Mouse (Mus musculus) forebrain, embryonic 10.5 days (tissue): Measurements from ENCODE around the gene Ly86. TPM values are rescaled to one million over a fixed set of nuclear protein-coding genes. Genes with fewer than 3 reads are reported as not detected.

Source experiments
- DNase-seq: peaks from one replicate; pipeline ENCODE4 v3.0.0-alpha.2; 2017; ENCODE audit warnings: low spot score; ENCODE audit errors: extremely low spot score
- H3K27ac ChIP-seq: fragments of 300-500 bp; sonication (generic); 2 replicates; pipeline ENCODE4 v1.5.1; 2016; ENCODE audit warnings: mild to moderate bottlenecking
- H3K27me3 ChIP-seq: fragments of 300-500 bp; sonication (generic); 2 replicates; pipeline ENCODE4 v1.6.1; 2016; ENCODE audit warnings: mild to moderate bottlenecking; ENCODE audit not compliant: poor library complexity, severe bottlenecking
- H3K36me3 ChIP-seq: fragments of 300-500 bp; sonication (generic); replicated peaks from 2 replicates; pipeline ENCODE4 v1.6.1; 2016; ENCODE audit warnings: mild to moderate bottlenecking, moderate library complexity
- H3K4me1 ChIP-seq: fragments of 300-500 bp; sonication (generic); 2 replicates; pipeline ENCODE4 v1.6.1; 2016
- H3K4me3 ChIP-seq: fragments of 300-500 bp; sonication (generic); 2 replicates; pipeline ENCODE4 v1.5.1; 2016; ENCODE audit warnings: mild to moderate bottlenecking, moderate library complexity
- H3K9me3 ChIP-seq: fragments of 300-500 bp; sonication (generic); 2 replicates; pipeline ENCODE4 v1.6.1; 2016; ENCODE audit warnings: mild to moderate bottlenecking, moderate library complexity
- WGBS: fragments of 180-500 bp; shearing (Covaris S2); methylation state at CpG from one replicate; pipeline ENCODE4 v1.1.7; 2016; 5-methylcytosine and 5-hydroxymethylcytosine counted together
- polyA plus RNA-seq: library from polyadenylated mRNA; unstranded; fragments of >200 nt; fragmentation: Nextera tagmentation; extraction: Ambion mirVana; gene quantifications from 2 replicates; pipeline ENCODE4 v1.2.1, GENCODE M21; 2016

Ly86 gene
- polyA plus RNA-seq, 1 experiment from 2014 or later, result 4.2 TPM

DNA sequence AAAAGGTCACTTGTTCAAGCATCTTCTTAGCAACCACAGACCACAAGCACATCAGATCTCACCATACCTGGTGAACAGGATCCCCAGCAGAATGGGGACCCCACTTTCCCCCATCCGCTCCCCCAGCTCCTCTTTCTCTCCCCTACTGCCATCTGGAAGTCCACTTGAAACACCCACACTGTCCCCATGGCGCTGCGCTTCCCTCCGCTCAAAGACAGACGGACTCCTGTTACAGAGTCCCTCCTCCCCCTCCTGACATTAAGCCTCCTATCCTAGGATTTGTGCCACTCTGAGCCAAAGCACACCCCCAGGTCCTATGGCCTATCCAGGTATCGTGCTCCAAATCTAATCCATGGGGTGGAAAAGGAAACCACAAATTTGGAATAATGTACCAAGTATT lies 79.9 kb downstream of the Ly86 start:
- H3K36me3 ChIP-seq, result no peaks in the 10 kb centered on the region
- H3K27ac ChIP-seq, result no peak overlapping the region
- H3K27me3 ChIP-seq, result no peaks in the 10 kb centered on the region
- DNase-seq, result no peak
- H3K4me1 ChIP-seq, result no peaks in the 10 kb centered on the region
- WGBS, result 90% methylated on average over 6 of the region's 6 CpGs
- H3K4me3 ChIP-seq, result no peak overlapping the region
- H3K9me3 ChIP-seq, result no peaks in the 10 kb centered on the region

DNA sequence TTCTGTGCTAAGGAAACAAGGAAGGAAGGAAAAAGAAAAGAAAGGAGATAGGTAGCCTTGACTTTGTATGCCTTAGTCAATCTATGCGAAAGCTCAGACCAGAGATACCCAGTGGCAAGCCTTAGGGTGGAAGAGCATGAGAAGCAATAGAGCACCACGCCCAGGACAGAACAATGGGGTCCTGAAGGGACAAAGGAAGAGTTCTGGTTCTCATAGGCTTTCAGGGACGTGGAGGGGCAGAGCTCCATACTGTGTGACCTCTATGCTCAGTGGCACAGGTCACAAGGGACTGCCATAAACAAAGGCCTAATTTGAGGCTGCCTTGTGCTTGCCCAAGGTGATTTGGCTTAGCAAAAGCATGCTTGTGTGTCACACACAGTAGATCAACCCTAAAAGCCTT lies 80.4 kb downstream of the Ly86 start:
- no peaks in the 10 kb centered on the region for H3K27me3 ChIP-seq
- H3K27ac ChIP-seq, result no peak overlapping the region
- H3K4me3 ChIP-seq, result no peak overlapping the region
- no peaks in the 10 kb centered on the region for H3K4me1 ChIP-seq
- no peaks in the 10 kb centered on the region for H3K9me3 ChIP-seq
- 69% methylated on average over 3 of the region's 3 CpGs for WGBS
- H3K36me3 ChIP-seq, result no peaks in the 10 kb centered on the region
- no peak for DNase-seq

DNA sequence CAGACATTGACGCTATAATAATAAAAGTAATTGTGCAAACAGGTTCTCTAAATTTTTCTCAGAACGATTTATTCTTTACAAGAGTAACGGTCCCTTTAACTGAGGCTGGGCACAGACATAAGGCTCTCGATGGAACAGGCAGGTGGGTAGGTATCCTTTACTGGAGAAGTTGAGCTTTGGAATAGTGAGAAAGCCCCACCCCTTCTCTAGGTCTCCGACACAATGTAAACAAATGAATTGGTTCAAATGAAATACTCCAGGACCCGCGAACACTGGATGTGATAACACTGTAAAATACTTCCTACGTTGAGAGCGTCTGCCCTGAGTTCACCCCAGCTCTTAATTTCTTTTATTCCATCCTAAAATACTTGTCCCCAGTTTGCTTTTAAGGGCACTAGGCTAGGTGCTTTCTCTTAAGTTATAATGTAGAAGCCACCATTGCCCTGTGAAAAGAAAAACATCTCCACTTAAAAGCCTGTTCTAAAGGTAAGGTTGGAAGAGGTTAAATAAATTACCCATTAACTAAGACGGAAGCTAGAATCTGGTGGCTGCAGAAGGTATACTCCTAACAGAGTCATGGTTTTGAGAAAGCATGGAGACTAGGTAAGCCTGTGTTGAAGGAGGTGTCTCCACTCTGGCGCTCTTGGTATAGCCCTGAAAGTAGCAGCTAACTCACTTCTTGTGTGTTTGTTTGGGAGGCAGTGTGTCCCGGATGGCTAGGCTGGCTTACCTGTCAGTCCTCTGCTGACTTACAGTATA lies 81.7 kb downstream of the Ly86 start:
- DNase-seq, result no peak
- Histone ChIP-seq H3K36me3 (no peaks in the 10 kb centered on the region), H3K4me1 (no peaks in the 10 kb centered on the region), H3K9me3 (no peaks in the 10 kb centered on the region), H3K4me3 (no peak overlapping the region), H3K27me3 (no peaks in the 10 kb centered on the region), H3K27ac (no peak overlapping the region)
- 93% methylated on average over 12 of the region's 12 CpGs for WGBS

DNA sequence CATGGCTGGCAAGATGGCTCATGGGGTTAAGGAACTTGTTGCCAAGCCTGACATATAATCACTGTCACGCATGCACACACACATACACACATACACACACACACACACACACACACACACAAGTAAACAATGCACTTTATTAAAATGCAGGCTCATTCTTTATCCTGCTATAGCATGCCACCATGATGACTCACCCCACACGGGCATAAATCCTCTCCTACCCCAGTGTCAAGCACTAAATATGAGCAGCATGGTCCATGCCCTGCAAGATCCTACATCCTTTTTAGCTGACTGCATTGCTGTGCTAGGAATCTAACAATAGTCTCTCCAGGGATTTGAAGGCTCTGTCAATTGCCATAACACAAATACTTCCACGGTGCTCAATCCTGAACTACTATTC lies 83.5 kb downstream of the Ly86 start:
- H3K36me3 ChIP-seq, result no peaks in the 10 kb centered on the region

DNA sequence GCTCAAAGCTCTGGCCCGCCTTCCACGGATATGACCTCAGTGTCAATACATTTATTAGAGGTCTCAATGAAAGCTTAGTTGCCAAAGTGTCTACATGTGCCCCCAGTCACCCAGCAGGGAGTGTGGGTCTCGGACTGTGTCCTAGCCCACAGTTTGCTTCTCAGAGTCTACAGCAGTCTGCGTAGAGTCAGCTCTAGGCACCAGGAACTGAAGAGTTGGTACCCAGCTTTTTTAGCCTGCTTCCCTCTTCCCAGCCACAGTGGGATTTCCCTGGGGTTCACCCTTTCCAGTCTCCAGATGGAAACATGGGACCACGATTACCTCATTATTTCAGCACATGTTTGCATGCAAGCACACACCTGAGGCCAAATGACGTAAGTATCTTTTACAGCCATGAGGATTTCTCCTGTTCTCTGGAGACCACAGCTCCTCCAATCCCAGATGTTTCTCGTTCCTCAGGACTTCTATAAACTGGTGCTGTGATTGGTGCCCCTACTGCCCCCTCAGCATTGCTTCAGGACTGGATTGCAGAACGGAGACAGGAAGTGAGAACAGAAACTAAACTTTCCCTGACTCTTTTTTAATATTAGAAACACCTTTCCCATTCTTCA lies 84.8 kb downstream of the Ly86 start:
- no peak overlapping the region for H3K27ac ChIP-seq
- H3K9me3 ChIP-seq, result no peaks in the 10 kb centered on the region
- peaks cover 23% of the 10 kb centered on the region for H3K27me3 ChIP-seq
- no peaks in the 10 kb centered on the region for H3K36me3 ChIP-seq
- peaks cover 4% of the 10 kb centered on the region for H3K4me1 ChIP-seq
- no peak overlapping the region for H3K4me3 ChIP-seq
- DNase-seq, result no peak
- WGBS, result 77% methylated on average over 8 of the region's 8 CpGs

More for the DNA sequence above, 83.5 kb downstream of the Ly86 start:
- H3K4me3 ChIP-seq, result no peak overlapping the region
- no peak overlapping the region for H3K27ac ChIP-seq
- no peaks in the 10 kb centered on the region for H3K9me3 ChIP-seq
- DNase-seq, result no peak
- WGBS, result 79% methylated on average over 3 of the region's 3 CpGs
- H3K27me3 ChIP-seq, result peaks cover 12% of the 10 kb centered on the region
- no peaks in the 10 kb centered on the region for H3K4me1 ChIP-seq

DNA sequence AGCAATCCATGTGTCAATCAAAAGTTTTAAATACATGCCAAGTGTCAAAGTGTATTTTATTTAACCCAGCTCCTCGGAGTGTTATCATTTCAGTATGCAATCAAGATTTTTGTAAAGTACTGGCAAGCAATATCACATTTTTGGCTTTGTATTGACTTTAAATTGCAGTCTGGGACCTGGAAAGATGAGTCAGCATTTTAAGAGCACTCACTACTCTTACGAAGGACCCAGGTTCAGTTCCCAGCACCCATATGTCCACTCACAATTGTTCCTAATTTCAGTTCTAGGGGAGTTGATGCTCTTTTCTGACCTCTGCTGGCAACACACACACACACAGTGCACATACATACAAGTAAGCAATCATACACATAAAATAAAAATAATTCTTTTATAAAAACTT lies 86.7 kb downstream of the Ly86 start:
- no peak overlapping the region for H3K4me3 ChIP-seq
- peaks cover 42% of the 10 kb centered on the region for H3K27me3 ChIP-seq
- 97% methylated on average over 2 of the region's 2 CpGs for WGBS
- H3K4me1 ChIP-seq, result peaks cover 13% of the 10 kb centered on the region
- H3K9me3 ChIP-seq, result no peaks in the 10 kb centered on the region
- no peak overlapping the region for H3K27ac ChIP-seq
- no peak for DNase-seq
- no peaks in the 10 kb centered on the region for H3K36me3 ChIP-seq

DNA sequence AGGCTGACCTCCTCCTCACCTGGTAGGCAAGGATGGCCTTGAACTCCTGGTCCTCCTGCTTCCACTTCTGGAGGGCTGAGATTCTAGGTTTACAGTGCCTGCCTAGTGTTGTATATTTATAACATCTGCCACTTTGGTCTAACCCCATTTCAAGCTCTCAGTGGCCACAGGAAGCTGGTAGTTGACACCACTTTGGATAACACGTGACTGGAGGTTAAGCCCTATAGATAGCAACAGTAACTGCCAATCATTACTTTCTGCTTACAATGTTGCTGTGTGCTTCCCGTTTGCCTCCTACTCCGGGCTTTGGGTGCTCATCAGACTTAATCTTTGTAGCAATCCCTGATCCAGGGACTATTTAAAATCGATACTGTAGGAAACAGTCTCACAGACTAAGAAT lies 87.6 kb downstream of the Ly86 start:
- no peak overlapping the region for H3K27ac ChIP-seq
- H3K4me3 ChIP-seq, result no peak overlapping the region
- WGBS, result 55% methylated on average over 4 of the region's 4 CpGs
- DNase-seq, result no peak
- H3K4me1 ChIP-seq, result peaks cover 16% of the 10 kb centered on the region
- peaks cover 51% of the 10 kb centered on the region for H3K27me3 ChIP-seq
- H3K36me3 ChIP-seq, result no peaks in the 10 kb centered on the region
- no peaks in the 10 kb centered on the region for H3K9me3 ChIP-seq

DNA sequence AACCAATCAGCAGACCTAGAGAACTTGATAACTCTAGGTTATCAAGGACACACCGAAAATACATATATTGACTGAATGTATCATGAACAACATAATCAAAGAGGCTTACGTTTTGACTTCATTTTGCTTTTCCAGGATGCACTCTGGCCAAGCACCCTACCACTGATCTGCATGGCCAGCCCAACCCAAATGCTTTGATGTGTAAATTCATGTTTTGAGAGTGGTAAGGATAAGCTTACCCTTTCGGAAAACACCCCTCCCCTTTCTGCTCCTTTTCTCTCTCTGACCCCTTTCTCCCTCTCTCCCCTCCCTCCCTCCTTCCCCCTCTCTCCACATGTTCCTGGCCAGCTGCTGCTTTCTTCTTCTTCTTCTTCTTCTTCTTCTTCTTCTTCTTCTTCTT lies 88.1 kb downstream of the Ly86 start:
- H3K27ac ChIP-seq, result no peak overlapping the region
- no peaks in the 10 kb centered on the region for H3K36me3 ChIP-seq
- peaks cover 16% of the 10 kb centered on the region for H3K4me1 ChIP-seq
- no peak overlapping the region for H3K4me3 ChIP-seq
- WGBS, result 31% methylated on average over 3 of the region's 3 CpGs
- DNase-seq, result no peak
- no peaks in the 10 kb centered on the region for H3K9me3 ChIP-seq
- peaks cover 56% of the 10 kb centered on the region for H3K27me3 ChIP-seq

DNA sequence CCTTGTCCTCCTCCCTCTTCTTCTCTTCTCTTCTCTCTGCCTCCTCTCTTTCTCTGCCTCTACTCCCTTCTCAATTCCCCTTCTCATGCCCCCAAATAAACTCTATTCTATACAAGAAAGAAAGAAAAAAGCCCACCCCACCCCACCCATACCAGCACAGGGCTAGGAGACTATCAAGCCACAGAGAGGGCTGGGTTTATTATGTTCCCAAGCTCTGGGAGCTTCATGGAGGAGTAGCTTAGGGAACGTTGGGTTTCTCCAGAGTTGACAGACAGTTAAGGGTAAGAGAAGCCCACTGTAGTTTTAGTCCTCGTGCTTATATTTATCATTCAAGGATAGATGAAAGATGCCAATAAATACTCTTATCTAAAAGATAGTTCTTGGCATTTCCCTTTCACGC lies 88.7 kb downstream of the Ly86 start:
- Histone ChIP-seq H3K36me3 (no peaks in the 10 kb centered on the region), H3K9me3 (no peaks in the 10 kb centered on the region), H3K4me1 (peaks cover 16% of the 10 kb centered on the region), H3K4me3 (peak overlapping the region; percentile 58), H3K27ac (no peak overlapping the region), H3K27me3 (peaks cover 62% of the 10 kb centered on the region)
- 18% methylated on average over 3 of the region's 3 CpGs for WGBS
- DNase-seq, result no peak

DNA sequence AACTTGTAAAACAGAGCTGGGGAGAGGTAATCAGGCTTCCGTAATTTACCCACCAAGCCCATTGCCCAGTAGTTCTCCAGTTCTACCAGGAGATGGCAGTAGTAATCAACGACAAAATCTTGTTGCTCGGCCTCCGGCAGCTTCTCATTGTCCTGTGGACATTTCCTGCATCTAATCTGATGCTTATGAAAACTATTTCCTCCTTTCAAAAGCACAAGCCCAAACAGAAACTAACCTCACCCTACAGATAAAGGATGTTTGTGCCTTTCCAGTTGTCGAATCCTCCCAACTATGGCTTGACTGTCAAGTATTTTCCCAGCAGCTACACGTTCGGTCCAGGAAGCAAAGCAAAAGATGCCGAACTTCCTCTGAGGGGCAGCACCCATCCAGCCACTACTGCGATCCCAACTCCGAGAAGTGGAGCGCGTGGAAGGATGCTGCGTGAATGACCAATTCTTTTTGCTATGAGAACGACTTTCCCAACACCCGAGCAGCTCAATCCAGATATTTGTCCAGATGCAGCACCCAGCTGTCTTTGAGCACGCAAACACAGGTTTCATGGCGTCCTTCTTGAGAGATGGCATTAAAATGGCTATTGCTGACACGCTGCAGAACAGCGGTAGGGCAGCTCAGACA lies 89.2 kb downstream of the Ly86 start:
- peaks cover 16% of the 10 kb centered on the region for H3K4me1 ChIP-seq
- H3K36me3 ChIP-seq, result no peaks in the 10 kb centered on the region
- peaks cover 67% of the 10 kb centered on the region for H3K27me3 ChIP-seq
- peak; percentile 66 for DNase-seq
- WGBS, result under 1% methylated on average over 19 of the region's 19 CpGs
- H3K4me3 ChIP-seq, result peak overlapping the region; percentile 58
- H3K9me3 ChIP-seq, result no peaks in the 10 kb centered on the region
- H3K27ac ChIP-seq, result peak overlapping the region; percentile 58; the same call in 1 of the 2 replicates

DNA sequence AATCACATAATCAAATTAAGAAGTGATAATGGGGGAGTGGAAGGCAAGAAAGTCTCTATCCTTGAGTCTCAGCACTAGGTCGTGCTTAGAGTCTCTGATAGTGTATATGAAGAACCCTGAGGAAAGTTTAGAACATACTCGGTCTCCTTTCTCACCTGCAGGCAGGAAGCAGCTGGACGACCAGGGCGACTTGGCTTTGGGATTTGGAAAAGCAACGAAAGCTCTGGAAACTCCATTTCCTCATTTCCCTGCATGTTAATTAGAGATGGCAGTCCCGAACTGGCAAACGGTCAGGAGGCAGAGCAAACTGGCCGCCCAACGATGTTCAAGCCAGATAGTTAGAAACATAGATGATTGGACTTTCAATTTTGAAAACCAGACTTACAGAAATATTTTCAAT lies 89.8 kb downstream of the Ly86 start:
- WGBS, result 5% methylated on average over 9 of the region's 9 CpGs
- H3K36me3 ChIP-seq, result no peaks in the 10 kb centered on the region
- H3K27me3 ChIP-seq, result peaks cover 73% of the 10 kb centered on the region
- no peaks in the 10 kb centered on the region for H3K9me3 ChIP-seq
- DNase-seq, result no peak
- peaks cover 16% of the 10 kb centered on the region for H3K4me1 ChIP-seq
- no peak overlapping the region for H3K27ac ChIP-seq
- H3K4me3 ChIP-seq, result peak overlapping the region; percentile 58

DNA sequence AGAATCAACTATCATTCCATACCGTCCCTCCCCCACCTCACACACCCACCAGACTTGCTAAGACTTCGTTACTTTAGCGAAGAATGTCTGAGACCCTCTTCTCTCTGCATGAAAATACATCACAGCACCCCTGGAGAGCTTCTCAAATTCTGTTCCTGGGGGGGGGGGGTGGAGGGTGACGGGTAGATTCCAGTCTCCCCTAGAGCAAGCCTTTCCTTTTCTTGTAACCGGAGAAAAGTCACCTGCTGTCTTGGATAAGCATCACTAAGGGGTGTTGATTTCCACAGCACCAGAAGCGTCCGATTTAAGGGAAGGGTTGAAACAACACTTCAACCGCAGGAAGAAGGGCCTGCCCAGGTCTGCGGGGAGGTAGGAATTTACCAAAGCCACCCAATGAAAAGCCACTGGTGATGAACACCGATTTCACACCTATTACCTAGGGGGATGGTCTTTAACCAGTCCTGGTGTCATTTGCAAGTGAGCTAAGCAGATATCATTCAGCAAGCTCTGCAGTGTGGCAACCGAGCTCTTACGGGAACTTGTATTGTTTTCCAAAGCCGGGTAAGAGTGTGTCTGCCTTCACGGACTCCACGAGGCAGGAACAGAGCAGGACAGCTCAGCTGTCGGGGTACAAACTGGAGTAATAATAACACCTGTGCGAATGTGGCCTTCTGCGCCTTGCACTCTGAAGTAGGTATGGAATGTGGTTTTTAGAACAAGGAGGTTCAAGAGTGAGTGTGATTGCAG lies 91.4 kb downstream of the Ly86 start:
- Histone ChIP-seq H3K4me1 (peaks cover 23% of the 10 kb centered on the region), H3K27me3 (peaks cover 89% of the 10 kb centered on the region), H3K9me3 (no peaks in the 10 kb centered on the region), H3K4me3 (no peak overlapping the region; the same call in 1 of the 2 replicates), H3K36me3 (no peaks in the 10 kb centered on the region), H3K27ac (no peak overlapping the region)
- WGBS, result 3% methylated on average over 18 of the region's 18 CpGs
- DNase-seq, result no peak
